Mouse (Mus musculus) brain, embryonic 14.5 days (tissue): ENCODE measurements around the gene Fbxl17.

Experiments
- CTCF ChIP-seq: fragments of 200-500 bp; IDR thresholded peaks from 2 replicates; pipeline ENCODE4 v1.5.1; 2012; ENCODE audit warnings: inconsistent platforms, mild to moderate bottlenecking, moderate library complexity, borderline replicate concordance; ENCODE audit not compliant: insufficient read depth, insufficient read length; ENCODE audit errors: extremely low read depth
- POLR2A ChIP-seq: fragments of 200-500 bp; IDR thresholded peaks from 2 replicates; pipeline ENCODE4 v1.6.1; 2012; ENCODE audit warnings: mild to moderate bottlenecking, inconsistent platforms, borderline replicate concordance; ENCODE audit not compliant: poor library complexity, insufficient read depth, insufficient read length, severe bottlenecking; ENCODE audit errors: extremely low read depth

DNA sequence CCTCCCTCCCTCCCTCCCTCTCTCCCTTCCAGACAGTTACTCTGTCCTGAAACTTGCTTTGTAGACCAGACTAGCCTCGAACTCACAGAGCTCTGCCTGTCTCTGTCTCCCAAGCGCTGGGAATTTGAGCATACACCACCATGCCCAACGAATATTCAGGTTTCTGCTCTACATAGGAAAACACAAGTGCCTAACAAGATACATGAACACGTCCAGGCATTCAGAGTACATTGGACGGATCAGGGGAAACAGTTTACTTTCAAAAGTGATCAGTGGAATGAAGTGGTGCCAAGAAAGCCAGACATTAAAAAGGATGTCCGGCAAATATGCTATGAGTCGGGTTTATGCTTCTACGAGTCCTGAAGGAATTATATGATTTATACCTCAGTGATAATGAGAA, 263.6 kb downstream of the Fbxl17 start:
- no peak for TF ChIP-seq CTCF
- TF ChIP-seq POLR2A = no peak
